Mouse (Mus musculus) yolk sac, embryonic 10.5 days (tissue): ENCODE results near the gene Tmem215.

Experiments used
- DNase-seq: peaks from one replicate; pipeline ENCODE4 v3.0.0-alpha.2; 2017; ENCODE audit warnings: low spot score

The Tmem215 gene

GRCm38 (mm10) chr4:40471880-40472279, at the start of gene Tmem215:
Gene Tmem215 (plus strand): TSS chr4:40472180.
- no peak for DNase-seq

DNA sequence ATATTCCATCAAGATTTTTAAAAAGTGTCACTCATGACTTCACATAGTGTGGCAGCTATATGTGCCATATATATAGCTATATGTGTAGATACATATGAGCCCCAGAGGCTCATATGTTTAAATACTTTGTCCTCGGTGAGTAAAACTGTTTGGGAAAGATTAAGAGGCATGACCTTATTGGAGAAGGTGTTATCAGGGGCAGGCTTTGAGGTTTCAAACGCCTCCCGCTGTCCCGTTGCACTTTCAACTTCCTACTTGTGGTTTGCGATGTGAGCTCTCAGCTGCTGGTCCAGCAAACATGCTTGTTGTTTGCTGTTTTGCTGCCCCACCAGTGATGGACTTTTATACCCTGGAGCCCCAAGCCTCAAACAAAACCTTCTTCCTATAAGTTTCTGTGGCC, 40.1 kb upstream of the Tmem215 start:
- no peak for DNase-seq

- DNase-seq = no peak
These were observed 38.6 kb upstream of the Tmem215 start for GRCm38 (mm10) chr4:40433379-40433778.

GRCm38 (mm10) chr4:40434388-40434787, 37.6 kb upstream of the Tmem215 start:
- DNase-seq = no peak

DNA sequence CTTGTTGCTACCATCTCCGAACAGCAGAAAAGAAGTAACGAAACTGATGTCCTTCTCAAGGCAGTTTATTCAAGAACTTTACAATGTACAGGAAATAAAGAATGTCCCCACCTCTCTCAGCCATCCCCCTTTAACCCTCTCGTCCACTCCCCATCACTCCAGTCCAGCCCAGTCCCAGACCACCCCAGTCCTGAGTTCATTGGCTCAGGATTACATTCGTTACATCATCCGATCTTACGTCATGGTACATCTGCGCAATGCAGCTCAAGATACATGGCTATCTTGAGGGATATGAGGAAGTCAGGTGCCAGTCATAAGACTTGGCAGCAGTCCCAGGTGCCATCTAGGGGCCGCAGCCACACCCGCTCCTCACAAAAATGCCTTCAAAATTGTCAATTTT, 28.4 kb upstream of the Tmem215 start:
- no peak for DNase-seq

- peak; percentile 39 for DNase-seq
These were observed 935 bp downstream of the Tmem215 start for GRCm38 (mm10) chr4:40472700-40473530.

DNA sequence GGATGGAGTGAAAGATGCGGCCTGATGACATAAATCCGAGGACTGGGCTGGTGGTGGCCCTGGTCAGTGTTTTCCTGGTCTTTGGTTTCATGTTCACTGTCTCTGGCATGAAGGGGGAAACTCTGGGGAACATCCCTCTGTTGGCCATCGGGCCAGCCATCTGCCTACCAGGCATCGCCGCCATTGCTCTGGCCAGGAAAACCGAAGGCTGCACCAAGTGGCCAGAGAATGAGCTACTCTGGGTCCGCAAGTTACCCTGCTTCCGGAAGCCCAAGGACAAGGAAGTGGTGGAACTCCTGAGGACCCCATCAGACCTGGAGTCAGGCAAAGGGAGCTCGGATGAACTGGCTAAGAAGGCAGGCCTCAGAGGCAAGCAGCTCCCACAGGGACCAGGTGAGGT, 1.9 kb downstream of the Tmem215 start:
- DNase-seq = no peak

DNA sequence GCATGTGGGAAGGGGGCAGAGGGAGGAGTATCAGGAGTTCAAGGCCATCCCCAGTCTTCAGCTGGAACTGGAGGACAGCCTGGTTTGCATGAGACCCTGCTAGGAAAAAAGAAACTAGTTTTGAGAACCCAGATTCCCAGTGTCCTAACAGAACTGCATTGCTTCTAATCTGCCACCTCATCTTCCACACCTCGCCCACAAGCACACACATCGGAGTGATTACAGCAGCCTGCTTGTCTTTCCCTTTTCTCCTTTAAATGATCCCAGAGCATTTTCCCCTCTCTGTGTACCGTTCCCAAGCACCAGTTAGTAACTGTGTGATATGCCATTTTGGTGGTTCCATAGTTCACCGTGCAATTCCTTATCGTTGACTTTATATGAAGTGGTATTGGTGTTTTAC, 6.0 kb downstream of the Tmem215 start:
- no peak for DNase-seq

DNA sequence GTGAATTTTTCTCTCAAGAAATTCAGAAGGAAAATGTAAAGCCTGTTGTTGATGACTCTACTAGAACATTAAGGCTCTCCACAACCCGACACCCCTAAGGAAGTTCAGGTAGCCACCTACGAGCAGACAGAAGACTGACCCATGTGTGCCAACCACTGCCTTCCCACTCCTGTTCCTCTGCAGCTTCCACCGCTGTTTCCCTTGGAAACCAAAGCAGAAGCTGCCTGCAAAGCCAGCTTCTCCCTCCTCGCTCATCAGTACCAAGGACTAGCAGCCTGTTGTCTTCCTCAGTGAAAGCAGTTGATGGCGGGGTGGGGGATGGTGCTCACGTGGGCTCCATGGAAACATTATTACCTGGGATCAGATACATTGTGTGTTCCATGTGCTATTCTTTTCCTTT, 14.6 kb downstream of the Tmem215 start:
- no peak for DNase-seq

- DNase-seq = no peak
These were observed 19.8 kb downstream of the Tmem215 start for GRCm38 (mm10) chr4:40491731-40492130.

GRCm38 (mm10) chr4:40496354-40496753, 24.4 kb downstream of the Tmem215 start:
- no peak for DNase-seq

GRCm38 (mm10) chr4:40496828-40497227, 24.8 kb downstream of the Tmem215 start:
- DNase-seq = no peak

GRCm38 (mm10) chr4:40499812-40500591, 28.0 kb downstream of the Tmem215 start:
- DNase-seq = no peak

- DNase-seq = no peak
These were observed 30.5 kb downstream of the Tmem215 start for GRCm38 (mm10) chr4:40502459-40502858.

DNA sequence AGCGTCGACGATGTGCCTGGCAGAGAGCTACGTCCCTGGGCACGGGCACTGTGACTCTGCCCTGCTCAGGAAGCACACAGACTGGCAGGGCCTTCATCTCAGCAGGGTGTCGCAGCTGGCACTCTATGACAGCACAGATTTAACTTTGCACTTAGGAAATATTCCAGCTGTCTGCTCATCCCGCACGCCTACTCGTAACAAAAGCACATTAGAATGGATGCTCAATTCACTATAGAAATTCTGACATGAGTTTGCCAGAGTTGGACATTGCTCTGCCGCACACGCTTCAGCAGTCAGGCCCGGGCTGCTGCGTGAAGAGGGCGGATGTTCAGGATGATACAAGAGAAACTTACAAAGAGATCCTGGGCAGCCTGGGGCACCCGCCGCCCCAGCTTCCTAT, 37.6 kb downstream of the Tmem215 start:
- no peak for DNase-seq

- DNase-seq = no peak
These were observed 41.3 kb downstream of the Tmem215 start for GRCm38 (mm10) chr4:40513235-40513634.

DNA sequence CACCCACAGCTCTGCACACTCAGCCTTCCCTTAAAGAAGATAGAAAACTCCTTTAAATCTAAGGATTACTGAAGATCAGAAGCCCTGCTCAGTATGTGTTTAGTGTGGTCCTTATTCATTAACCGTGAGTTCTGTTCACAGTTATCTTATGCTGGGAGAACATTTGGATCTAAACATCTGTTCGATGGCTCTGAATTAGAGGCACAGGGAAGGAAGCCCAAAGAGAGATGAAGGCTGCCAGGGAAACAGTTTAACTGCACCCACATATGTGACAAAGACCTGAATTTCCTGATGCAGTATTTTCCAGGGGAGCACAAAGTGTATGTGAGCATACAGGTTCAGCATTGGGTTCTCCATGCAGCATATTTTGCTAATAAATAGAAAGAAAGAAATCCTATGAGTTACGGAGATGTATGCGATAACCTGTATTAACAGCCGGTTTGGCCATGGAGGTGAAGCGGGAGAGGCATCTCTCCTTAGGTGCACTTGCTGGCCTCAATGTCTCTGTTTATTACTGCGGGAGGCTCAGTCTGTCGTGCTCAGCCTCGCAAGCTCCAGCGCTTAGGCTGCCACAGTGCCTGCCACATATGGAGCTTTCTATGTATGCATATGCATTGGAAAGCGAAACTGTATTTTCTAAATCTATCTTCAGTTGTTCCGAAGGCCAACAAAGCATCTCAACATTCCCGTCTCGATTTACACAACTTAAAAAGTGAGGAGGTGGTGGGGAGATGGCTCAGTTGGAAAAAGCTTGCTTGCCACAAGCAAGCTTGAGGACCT, 46.8 kb downstream of the Tmem215 start:
- DNase-seq = no peak
